Mouse (Mus musculus) thymus, postnatal 4 days (tissue): ENCODE measurements around the gene Myh6.
A peak's percentile ranks its signal among the peaks of the same experiment; 100 is the strongest.

ENCODE experiments used
- DNase-seq: peaks from one replicate; pipeline ENCODE4 v3.0.0; 2021

The Myh6 gene

DNA sequence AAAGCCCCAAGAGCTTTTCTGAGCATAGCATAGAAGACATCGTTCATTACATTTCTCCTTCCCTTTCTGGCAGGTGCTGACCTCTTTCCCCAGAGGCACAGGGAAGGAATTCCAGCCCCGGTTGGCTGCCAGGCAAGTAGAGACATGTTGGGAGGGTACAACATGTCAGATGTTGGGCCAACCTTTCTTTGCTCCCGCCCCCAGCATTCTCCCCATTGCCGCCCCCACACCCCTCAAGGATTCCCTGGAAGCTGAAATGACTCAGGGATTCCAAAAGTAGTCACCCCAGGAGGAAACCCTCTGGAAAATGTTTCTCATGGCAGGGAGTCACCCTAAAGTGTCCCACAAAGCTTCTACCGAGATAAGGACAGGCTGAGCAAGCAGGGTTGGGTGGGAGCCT, 36.9 kb downstream of the Myh6 start:
- DNase-seq, result no peak

GRCm38 (mm10) chr14:54927296-54927695, 39.4 kb downstream of the Myh6 start:
- no peak for DNase-seq

DNA sequence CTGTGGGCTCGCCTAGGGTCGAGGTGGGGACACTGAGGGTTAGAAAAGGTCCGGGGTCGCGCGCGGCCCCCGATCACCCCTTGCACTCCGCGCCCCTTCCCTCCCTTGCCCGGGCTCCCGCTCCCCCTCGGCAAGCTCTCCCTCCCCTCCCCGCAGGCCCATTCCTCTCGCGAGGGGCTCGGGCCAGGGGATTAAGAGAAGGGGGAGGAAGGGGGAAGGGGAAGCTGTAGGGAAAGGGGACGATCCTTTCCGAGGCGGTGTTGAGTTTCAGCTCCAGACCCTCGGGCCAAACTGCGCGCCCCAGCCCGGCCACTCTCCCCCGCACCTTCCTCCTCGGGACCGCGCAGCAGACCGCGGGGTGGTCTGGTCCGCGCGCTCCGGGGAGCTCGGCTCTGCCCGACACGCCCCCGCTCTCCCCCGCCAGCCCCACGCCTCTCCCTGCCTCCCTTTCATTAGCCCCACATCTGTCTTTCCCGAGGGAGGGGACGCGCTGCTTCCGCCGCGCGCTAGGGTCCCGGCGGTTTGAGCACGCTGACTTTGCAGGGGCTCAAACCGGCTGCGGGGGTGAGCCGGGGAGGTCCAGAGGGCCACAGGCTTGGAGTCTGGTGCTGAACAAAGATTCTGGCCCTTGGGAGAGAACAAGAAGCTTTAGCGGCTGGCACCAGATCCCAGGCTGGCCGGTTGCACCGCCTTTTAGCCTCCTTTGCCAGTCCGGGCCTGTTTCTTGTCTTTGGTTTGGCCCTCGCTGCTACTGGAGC, 40.1 kb downstream of the Myh6 start:
- DNase-seq, result peak; percentile 23

DNA sequence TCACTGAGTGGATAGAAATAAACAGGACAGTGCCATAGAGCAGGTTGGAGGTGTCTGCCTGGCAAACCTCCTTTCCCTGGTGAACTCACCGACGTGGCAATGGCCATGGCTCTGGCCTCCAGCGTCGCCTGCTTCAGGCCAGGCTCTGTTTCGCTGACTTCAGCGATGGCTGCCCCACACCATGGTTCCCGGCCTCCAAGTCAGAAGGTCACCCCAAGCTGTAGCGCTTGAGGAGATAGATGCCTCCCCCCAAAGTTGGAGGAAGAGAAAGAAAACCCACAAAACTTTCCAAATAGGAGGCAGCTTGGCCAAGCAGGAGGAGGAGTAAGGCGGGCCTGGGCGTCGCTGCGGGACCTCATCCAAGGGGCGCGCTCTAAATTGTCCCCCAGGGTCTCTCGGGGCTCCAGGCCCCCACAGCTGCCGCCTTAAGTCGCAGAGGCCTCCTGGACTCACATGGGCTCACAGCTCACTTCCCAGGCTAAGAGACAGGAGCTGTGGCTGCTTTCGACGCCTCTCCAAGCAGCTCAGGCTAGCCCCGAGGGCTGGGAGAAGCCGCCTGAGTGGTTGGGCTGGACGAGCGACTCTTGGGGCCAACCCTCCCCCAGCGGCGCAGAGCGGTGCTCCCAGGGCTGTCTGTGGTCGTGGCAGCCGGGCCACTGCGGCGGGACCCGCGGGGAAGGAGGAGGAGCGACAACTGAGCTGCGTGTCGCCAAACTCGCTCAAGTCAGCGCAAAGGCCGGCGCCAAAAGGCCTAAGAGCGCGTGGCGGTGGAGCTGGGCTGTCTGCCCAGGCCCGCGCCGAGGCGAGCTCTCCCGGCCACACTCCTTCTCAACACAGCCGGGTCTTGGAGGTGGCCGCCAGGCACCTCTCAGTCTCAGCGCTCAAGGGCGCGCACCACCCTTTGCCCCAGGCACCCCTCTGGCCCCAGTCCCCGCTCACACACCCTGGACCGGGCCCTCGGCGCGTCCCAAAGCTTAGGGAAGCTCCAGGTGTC, 41.1 kb downstream of the Myh6 start, which contains the start of gene Efs:
Gene Efs, minus strand, starts transcription at position 778 of the 994 bp plus-strand sequence.
- no peak for DNase-seq

- no peak for DNase-seq
These were observed 41.9 kb downstream of the Myh6 start for GRCm38 (mm10) chr14:54924641-54925348.

DNA sequence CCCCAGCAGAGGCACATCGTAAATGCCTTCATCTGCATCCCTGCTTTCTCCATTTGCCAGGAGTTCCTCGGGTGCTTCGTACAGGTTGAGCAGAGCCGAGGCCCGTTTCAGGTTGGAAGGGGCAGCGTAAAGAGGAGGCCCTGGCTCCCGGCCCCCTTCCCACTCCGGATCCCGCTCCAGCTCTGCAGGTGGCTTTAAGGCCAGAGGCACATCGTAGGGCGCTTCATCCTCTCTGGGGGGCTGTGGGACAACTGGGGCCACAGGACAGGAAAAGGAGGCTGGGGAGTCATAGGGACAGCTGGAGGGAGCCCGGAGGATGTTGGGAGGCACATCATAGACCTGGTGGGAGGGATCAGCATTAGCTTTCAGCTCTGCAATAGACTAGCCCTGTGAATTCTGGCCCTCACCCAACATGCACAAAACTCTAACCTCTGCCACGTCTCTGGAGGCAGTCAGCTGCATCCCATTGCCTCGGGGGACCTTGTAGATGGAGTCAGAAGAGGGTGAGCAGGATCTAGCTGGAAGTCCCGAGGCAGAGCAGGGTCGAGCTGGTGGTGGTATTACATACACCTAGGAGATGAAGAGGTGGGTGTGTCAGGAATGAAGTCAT, 46.5 kb downstream of the Myh6 start:
- no peak for DNase-seq

GRCm38 (mm10) chr14:54913343-54913742, 53.4 kb downstream of the Myh6 start:
- no peak for DNase-seq

GRCm38 (mm10) chr14:54912886-54913285, 53.8 kb downstream of the Myh6 start, which contains the start of gene Slc22a17:
Slc22a17 (minus strand) TSS chr14:54913132.
- peak; percentile 61 for DNase-seq

DNA sequence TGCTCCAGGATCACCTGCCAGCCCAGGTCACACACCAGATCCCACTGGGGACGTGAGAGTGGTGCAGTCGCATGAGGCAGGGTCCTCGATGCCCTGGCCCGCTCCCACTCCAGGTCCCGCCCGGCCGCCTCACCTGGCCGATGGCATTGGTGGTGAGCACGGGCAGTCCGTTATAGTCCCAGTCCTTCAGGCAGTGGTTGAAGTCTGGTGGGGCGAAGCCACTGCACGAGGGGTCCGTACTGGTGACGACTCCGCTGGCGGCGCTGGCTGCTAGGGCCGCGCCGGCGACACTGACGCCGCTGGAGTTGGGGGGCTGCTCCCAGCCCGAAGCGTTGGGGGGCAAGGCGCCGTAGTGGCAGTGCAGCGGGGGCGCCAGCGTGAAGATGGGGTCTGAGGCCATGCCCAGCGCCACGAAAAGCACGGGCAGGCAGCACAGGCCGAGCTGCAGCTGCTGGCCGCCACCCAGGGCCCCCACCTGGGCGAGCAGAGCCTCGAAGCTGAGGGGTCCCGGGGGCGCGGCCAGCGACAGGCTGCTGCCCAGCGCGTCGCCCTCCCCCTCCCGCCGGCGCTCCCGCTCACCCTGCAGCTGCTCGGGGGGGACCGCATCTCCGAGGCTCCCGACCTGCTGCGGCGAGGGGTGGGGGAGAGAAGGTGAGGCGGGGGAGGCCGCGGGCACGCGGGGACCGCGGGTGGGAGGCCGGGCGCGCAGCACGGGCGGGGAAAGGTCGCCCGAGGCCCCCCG, 54.4 kb downstream of the Myh6 start:
- DNase-seq, result peak; percentile 47

GRCm38 (mm10) chr14:54908682-54909081, 58.0 kb downstream of the Myh6 start:
- DNase-seq, result no peak

- DNase-seq, result no peak
These were observed 63.1 kb downstream of the Myh6 start for GRCm38 (mm10) chr14:54903641-54904040.

- DNase-seq, result peak; percentile 63
These were observed 66.3 kb downstream of the Myh6 start for GRCm38 (mm10) chr14:54900383-54900782.

GRCm38 (mm10) chr14:54897445-54897844, 69.3 kb downstream of the Myh6 start:
- DNase-seq, result no peak

DNA sequence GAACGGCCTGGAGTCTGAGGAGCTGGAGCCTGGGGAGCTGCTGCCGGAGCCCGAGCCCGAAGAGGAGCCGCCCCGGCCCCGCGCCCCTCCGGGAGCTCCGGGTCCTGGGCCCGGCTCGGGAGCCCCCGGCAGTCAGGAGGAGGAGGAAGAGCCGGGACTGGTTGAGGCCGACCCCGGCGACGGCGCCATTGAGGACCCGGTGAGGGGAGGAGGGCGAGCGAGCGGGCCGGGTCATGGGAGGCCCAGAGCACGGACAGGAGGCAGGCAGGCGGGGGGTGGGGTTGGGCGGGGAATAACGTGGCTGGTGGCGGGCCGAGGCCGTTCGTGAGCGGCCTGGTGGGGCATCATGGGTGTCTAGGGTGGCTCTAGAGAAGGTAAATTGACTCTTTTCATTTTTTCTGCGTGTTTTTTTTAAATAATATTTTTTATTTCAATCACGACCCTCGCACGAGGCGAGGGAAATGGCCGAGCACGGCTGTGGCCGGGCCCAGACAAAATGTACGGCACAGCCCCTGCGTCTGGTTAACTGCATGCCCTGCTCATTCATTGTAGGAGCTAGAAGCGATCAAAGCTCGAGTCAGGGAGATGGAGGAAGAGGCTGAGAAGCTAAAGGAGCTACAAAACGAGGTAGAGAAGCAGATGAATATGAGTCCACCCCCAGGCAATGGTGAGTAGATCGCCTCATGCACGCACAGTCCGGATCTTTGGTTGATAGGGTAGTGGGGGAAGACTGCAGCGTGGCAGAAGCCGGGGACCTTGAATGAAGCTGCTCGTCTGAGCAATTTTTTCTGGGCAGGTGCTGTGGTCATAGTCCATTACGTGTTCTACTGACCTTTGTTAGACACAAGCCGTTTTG, 72.2 kb downstream of the Myh6 start:
- DNase-seq, result no peak

- peak; percentile 94 for DNase-seq
These were observed 73.0 kb downstream of the Myh6 start for GRCm38 (mm10) chr14:54893651-54894181.

GRCm38 (mm10) chr14:54892200-54892599, 74.5 kb downstream of the Myh6 start, which contains the start of gene Pabpn1:
Pabpn1 (plus strand) TSS chr14:54892500.
- DNase-seq, result no peak
